10 mouse cellular contexts compared by ENCODE assay signal in the genomic region with DNA sequence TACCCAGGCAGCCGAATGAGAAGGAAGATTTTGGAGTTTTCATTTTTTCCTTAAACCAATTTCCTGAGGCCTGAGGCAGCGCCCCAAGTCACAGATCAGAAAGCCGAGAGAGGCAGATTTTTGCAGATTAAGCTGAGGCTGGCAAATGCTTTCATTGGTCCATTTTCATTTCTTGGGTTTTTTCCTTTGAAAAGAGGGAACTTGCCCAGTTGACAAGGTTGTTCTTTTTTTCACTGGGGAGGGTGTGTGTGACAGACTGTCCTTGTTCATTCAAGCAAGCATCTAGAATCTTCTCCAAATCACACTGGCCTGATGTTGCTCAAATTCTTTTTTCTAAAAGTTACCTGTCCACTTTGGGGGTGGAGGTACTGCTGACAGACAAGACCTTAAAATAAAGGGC. TPM values are rescaled to one million over a fixed set of nuclear protein-coding genes. Genes with fewer than 3 reads are reported as not detected.
A peak's percentile ranks its signal among the peaks of the same experiment; 100 is the strongest.
DNase-seq lines count a peak whose midpoint lies in the region; ATAC-seq and TF ChIP-seq lines count a peak whose summit lies in the region.
"Had no signal": no experiment of that assay in that cellular context is flagged by ENCODE, and none has a peak within 500 bp of the region (broad histone marks: within the 10 kb centered on the region; RNA-seq: fewer than 3 reads in every experiment).

No protein-coding gene starts in this region.

- intact Hi-C loops in heart, adult 2 months (cut with DNase I), result no loop called here
- intact Hi-C loops in left cerebral cortex, postnatal 4 days (cut with DNase I), result no loop called here

- no peak for TF ChIP-seq EP300 in heart, adult 2 months (IDR thresholded peaks at IDR 0.05; ENCODE audit: insufficient read depth, low read depth, low read length)

- H3K27me3 ChIP-seq in heart, embryonic 15.5 days, result no peaks in the 10 kb centered on the region
- no peaks in the 10 kb centered on the region for H3K27me3 ChIP-seq in heart, adult 2 months (ENCODE audit: control insufficient read depth, insufficient read depth, low read length)
- H3K27me3 ChIP-seq in limb, embryonic 12.5 days, result no peaks in the 10 kb centered on the region

- ATAC-seq in heart, embryonic 15.5 days (replicated peaks; ENCODE audit: insufficient number of reproducible peaks, insufficient read depth, low FRiP score, low read depth), result no peak
- ATAC-seq in limb, embryonic 12.5 days (ENCODE audit: insufficient number of reproducible peaks, insufficient read depth, low FRiP score, low TSS enrichment, low read depth), result no peak

- H3K4me2 ChIP-seq in heart, embryonic 15.5 days, result peak overlapping the region; percentile 90; the same call in 1 of the 2 replicates
- peak overlapping the region; percentile 88 for H3K4me2 ChIP-seq in limb, embryonic 12.5 days

- WGBS in heart, embryonic 15.5 days, result 54% methylated on average over 3 of the region's 3 CpGs
- WGBS in heart, adult 2 months, result 75% methylated on average over 3 of the region's 3 CpGs
- 39% methylated on average over 3 of the region's 3 CpGs for WGBS in limb, embryonic 12.5 days

- TF ChIP-seq CTCF in heart, adult 2 months (IDR thresholded peaks at IDR 0.05), result no peak

- H3K36me3 ChIP-seq in heart, embryonic 15.5 days, result no peaks in the 10 kb centered on the region
- H3K36me3 ChIP-seq in heart, adult 2 months (ENCODE audit: control insufficient read depth, insufficient read depth, low read length), result no peaks in the 10 kb centered on the region
- H3K36me3 ChIP-seq in limb, embryonic 12.5 days, result no peaks in the 10 kb centered on the region

- H3K79me2 ChIP-seq in heart, adult 2 months (replicated peaks; ENCODE audit: control insufficient read depth, insufficient read depth, low read length), result no peaks in the 10 kb centered on the region

- TF ChIP-seq POLR2A in heart, adult 2 months (IDR thresholded peaks at IDR 0.05; ENCODE audit: insufficient read depth, low read depth, low read length), result no peak

- H3K9me3 ChIP-seq in heart, embryonic 15.5 days (replicated peaks), result no peaks in the 10 kb centered on the region
- no peaks in the 10 kb centered on the region for H3K9me3 ChIP-seq in limb, embryonic 12.5 days

- peaks cover 20% of the 10 kb centered on the region for H3K4me1 ChIP-seq in heart, embryonic 15.5 days (replicated peaks)
- H3K4me1 ChIP-seq in heart, adult 2 months (ENCODE audit: control insufficient read depth, insufficient read depth, low read length), result peaks cover 4% of the 10 kb centered on the region
- H3K4me1 ChIP-seq in limb, embryonic 12.5 days (replicated peaks), result peaks cover 45% of the 10 kb centered on the region

- DNase-seq in heart, adult 2 months, result no peak
- peak; percentile 28 to 43 for DNase-seq in spleen, postnatal 36 days (ENCODE audit: low spot score in 2 of 2)
- no peak for DNase-seq in spleen, adult 12 weeks (ENCODE audit: low spot score)
- DNase-seq in retina, embryonic 14.5 days (ENCODE audit: low spot score), result no peak
- DNase-seq in left cerebral cortex, postnatal 4 days, result no peak
- no peak for DNase-seq in left cerebral cortex, adult 11 months (ENCODE audit: low spot score)
- DNase-seq: gastrocnemius, postnatal 36 days; right cerebral cortex, postnatal 25 days had no signal

- no peak overlapping the region for H3K27ac ChIP-seq in heart, embryonic 15.5 days
- H3K27ac ChIP-seq in heart, adult 2 months, result no peak overlapping the region
- H3K27ac ChIP-seq in limb, embryonic 12.5 days, result no peak overlapping the region

- H3K4me3 ChIP-seq in heart, embryonic 15.5 days, result 0 out of 2 replicates have a peak overlapping the region, but pooled peaks have one; percentile 57
- H3K4me3 ChIP-seq in heart, adult 2 months, result no peak overlapping the region
- no peak overlapping the region for H3K4me3 ChIP-seq in limb, embryonic 12.5 days (replicated peaks)

- H3K9ac ChIP-seq in heart, embryonic 15.5 days, result no peak overlapping the region
- no peak overlapping the region for H3K9ac ChIP-seq in heart, adult 2 months (ENCODE audit: low read depth, low read length)
- H3K9ac ChIP-seq in limb, embryonic 12.5 days (replicated peaks), result 0 out of 2 replicates have a peak overlapping the region, but pooled peaks have one; percentile 23

RNA-seq across cellular contexts. Expression of a gene that starts 2.5 kb away (rescaled TPM):
- polyA plus RNA-seq in heart, embryonic 15.5 days (2015; fragmentation: Nextera tagmentation; extraction: Ambion mirVana), result 1.8 and 4.1 TPM in 2 replicates
- total RNA-seq in heart, adult 2 months (2021), result under 1 TPM; 0.65 to 0.70 TPM
- 0.84 and 0.91 TPM in 2 replicates for polyA plus RNA-seq in heart, adult 2 months (2012; rRNA removed)
- 6.9 TPM in 2 replicates for polyA plus RNA-seq in limb, embryonic 12.5 days (2016; fragmentation: Nextera tagmentation; extraction: Ambion mirVana)
- 1 to 10 TPM in 1 of 2 experiments, under 1 TPM in 1; 0.83 to 1.0 TPM for total RNA-seq in left cerebral cortex, postnatal 4 days (2021)

RNA-seq across cellular contexts. Expression of a gene that starts 40.7 kb away (rescaled TPM):
- 7.7 and 9.3 TPM in 2 replicates for polyA plus RNA-seq in heart, embryonic 15.5 days (2015; fragmentation: Nextera tagmentation; extraction: Ambion mirVana)
- 1 to 10 TPM; 2.6 to 2.8 TPM for total RNA-seq in heart, adult 2 months (2021)
- 4.7 and 5.0 TPM in 2 replicates for polyA plus RNA-seq in heart, adult 2 months (2012; rRNA removed)
- polyA plus RNA-seq in limb, embryonic 12.5 days (2016; fragmentation: Nextera tagmentation; extraction: Ambion mirVana), result 10.3 and 10.6 TPM in 2 replicates
- total RNA-seq in left cerebral cortex, postnatal 4 days (2021), result 1 to 10 TPM; 5.2 to 6.0 TPM

Comparison
In these comparisons a context has a peak if more than half of its experiments do, and no peak if none do; other contexts are left out.
1. DNase-seq: peak in spleen, postnatal 36 days (2 of 2); none in heart, adult 2 months (0 of 2), spleen, adult 12 weeks (single experiment), retina, embryonic 14.5 days (single experiment), left cerebral cortex, postnatal 4 days (single experiment) and left cerebral cortex, adult 11 months (single experiment).